In the genomic region with DNA sequence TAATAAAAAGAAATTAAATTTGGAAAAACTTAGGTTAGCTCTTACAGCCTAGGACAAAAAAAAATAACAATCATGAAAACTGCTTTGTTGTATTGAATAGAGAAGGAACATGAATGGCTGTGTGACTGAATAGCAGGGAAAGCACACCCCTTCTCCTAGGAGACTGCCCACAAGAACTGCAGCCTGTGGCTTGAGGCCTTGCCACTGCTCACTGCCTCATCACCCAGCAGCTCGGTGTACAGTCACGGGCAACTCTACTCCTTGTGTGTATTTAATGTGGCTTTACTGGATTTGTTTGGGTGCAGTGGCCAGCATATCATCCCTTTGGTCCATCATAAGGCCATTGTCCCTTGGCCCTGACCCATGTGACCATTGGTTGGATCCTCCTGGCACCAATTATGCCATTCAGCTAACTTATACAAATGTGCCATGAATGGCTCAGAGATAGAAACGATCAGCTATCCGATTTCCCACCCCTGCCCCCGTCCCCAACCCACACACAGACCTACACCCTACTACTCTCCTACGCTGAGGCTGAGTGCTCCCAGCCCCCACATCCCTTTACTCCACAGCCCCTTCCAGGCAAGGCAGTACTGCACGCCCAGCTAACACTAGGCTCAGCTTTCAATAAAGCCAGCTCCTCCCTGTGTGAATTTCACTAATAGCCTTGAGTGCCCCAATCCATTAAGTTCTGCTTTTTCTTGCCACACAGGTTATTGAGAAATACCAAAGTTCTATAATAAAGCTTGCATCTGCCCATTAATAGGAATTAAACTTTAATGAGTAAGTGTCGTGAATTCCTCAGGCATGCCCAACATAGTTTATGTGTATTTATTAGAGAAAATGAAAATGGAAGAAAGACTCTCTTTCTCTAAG, we compare ENCODE assay signal across 11 mouse cellular contexts.
DNase-seq lines count a peak whose midpoint lies in the region; ATAC-seq and TF ChIP-seq lines count a peak whose summit lies in the region.
"Had no signal": no experiment of that assay in that cellular context is flagged by ENCODE, and none has a peak within 500 bp of the region (broad histone marks: within the 10 kb centered on the region; RNA-seq: fewer than 3 reads in every experiment).

No protein-coding gene starts in this region.

- peak; percentile 81 for ATAC-seq in megakaryocyte progenitor cell, adult 5-6 weeks (replicated peaks; ENCODE audit: poor library complexity)
- ATAC-seq in activated CD4-positive, CD25-positive, alpha-beta regulatory T cell, adult 4 months: no peak
- ATAC-seq in CD4-positive, CD25-positive, alpha-beta regulatory T cell, adult 4 months: no peak
- ATAC-seq: inflammation-experienced regulatory T-cells, adult 6 months had no signal

- TF ChIP-seq POLR2A in bone marrow macrophage, adult 2 months (IDR thresholded peaks at IDR 0.05; ENCODE audit: borderline replicate concordance, low read depth, low read length): no peak

- TF ChIP-seq CTCF in bone marrow macrophage, adult 2 months (IDR thresholded peaks at IDR 0.05; ENCODE audit: low read depth, low read length): peak; percentile 24; the same call in 1 of the 2 replicates

- intact Hi-C loops in left cerebral cortex, postnatal 25 days (cut with DNase I): no loop called here

- no peak overlapping the region for H3K27ac ChIP-seq in bone marrow macrophage, adult 2 months (ENCODE audit: insufficient read depth, low read depth, low read length)
- H3K27ac ChIP-seq: macrophage had no signal

- H3K4me1 ChIP-seq in bone marrow macrophage, adult 2 months (ENCODE audit: control insufficient read depth, insufficient read depth, low read length): peaks cover 45% of the 10 kb centered on the region

- no peak overlapping the region for H3K4me3 ChIP-seq in bone marrow macrophage, adult 2 months (ENCODE audit: insufficient read depth, low read length)

- DNase-seq in adrenal gland, postnatal 14 days: peak; percentile 30
- DNase-seq in adrenal gland, adult 8-10 months: no peak
- DNase-seq in gonadal fat pad, adult 2 months (ENCODE audit: low read depth): peak; percentile 73
- no peak for DNase-seq in left cerebral cortex, postnatal 25 days (ENCODE audit: low spot score in 2 of 2)
- DNase-seq: cerebellum, adult 9-11 months had no signal

Comparison
In these comparisons a context has a peak if more than half of its experiments do, and no peak if none do; other contexts are left out.
1. DNase-seq: peak in adrenal gland, postnatal 14 days (single experiment) and gonadal fat pad, adult 2 months (single experiment); none in adrenal gland, adult 8-10 months (single experiment) and left cerebral cortex, postnatal 25 days (0 of 2).